Mouse (Mus musculus): ENCODE results near the gene Spata17. TPM values are rescaled to one million over a fixed set of nuclear protein-coding genes. Genes with fewer than 3 reads are reported as not detected.

Gene Spata17
- polyA plus RNA-seq, 1 experiment, result not detected

DNA sequence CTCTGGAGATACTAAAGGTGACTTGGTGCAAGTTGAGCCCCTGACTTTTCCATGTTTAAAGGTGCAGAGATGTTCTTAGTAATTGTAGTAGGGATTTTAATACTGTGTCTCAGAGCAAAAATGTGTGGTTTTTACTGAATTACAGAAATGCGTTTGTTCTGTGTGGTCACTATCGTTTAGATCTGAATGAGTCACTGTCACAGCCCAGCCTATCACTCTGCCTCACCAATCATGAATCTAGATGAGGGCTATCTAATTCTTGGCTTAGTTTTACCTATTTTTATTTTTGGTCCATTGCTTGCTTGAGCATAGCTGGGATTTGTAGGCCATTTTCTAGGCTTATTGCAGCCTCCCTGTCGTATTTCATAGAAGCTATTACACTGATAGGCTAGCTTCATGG is 19.9 kb upstream of the Spata17 start:
- Histone ChIP-seq H3K27ac (ENCODE audit: control insufficient read depth, insufficient read depth, low read depth, low read length, poor library complexity) (no peak overlapping the region), H3K4me3 (replicated peaks; ENCODE audit: control insufficient read depth, low read depth, low read length) (no peak overlapping the region), H3K4me1 (ENCODE audit: control insufficient read depth, insufficient read depth, low read length) (no peaks in the 10 kb centered on the region)
- WGBS, result 84% methylated on average over 3 of the region's 3 CpGs
- TF ChIP-seq POLR2A (IDR thresholded peaks at IDR 0.05; ENCODE audit: borderline replicate concordance, control insufficient read depth, low read depth, low read length), result no peak
- no peak for TF ChIP-seq CTCF (IDR thresholded peaks at IDR 0.05; ENCODE audit: control insufficient read depth, insufficient read depth, low read length)

DNA sequence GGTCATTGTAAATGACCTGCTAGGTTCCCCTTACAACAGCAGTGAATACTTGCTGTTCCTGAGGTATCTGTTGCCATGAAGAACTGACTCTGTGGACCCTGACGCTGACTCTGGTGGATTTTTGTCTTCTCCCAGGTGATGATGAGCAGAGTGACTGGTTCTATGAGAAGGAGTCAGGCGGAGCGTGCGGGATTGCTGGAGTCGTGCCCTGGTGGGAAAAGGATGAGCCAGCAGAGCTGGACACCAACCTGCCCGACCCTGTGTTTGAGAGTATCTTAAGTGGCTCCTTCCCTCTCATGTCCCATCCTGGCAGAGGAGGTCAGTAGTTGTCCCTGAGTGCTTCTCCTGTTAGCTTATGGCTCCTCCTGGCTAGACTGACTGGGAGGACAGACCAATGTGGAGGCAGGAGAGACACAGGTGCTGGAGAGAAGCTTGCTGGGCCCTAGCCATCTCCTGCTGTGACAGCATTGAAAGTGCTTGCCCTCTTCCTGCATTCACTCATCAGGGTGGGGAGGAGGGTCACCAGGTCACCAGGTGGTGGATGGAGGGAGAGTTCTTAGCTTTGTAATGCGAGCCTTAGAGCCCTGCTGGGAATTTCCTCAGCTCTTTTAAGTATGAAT is 17.8 kb upstream of the Spata17 start:
- H3K4me3 ChIP-seq (replicated peaks; ENCODE audit: control insufficient read depth, low read depth, low read length), result no peak overlapping the region
- H3K27ac ChIP-seq (ENCODE audit: control insufficient read depth, insufficient read depth, low read depth, low read length, poor library complexity), result no peak overlapping the region
- TF ChIP-seq CTCF (IDR thresholded peaks at IDR 0.05; ENCODE audit: control insufficient read depth, insufficient read depth, low read length) (no peak), POLR2A (IDR thresholded peaks at IDR 0.05; ENCODE audit: borderline replicate concordance, control insufficient read depth, low read depth, low read length) (no peak)
- H3K4me1 ChIP-seq (ENCODE audit: control insufficient read depth, insufficient read depth, low read length), result no peaks in the 10 kb centered on the region; the same call in 1 of the 2 replicates
- 85% methylated on average over 7 of the region's 7 CpGs for WGBS

DNA sequence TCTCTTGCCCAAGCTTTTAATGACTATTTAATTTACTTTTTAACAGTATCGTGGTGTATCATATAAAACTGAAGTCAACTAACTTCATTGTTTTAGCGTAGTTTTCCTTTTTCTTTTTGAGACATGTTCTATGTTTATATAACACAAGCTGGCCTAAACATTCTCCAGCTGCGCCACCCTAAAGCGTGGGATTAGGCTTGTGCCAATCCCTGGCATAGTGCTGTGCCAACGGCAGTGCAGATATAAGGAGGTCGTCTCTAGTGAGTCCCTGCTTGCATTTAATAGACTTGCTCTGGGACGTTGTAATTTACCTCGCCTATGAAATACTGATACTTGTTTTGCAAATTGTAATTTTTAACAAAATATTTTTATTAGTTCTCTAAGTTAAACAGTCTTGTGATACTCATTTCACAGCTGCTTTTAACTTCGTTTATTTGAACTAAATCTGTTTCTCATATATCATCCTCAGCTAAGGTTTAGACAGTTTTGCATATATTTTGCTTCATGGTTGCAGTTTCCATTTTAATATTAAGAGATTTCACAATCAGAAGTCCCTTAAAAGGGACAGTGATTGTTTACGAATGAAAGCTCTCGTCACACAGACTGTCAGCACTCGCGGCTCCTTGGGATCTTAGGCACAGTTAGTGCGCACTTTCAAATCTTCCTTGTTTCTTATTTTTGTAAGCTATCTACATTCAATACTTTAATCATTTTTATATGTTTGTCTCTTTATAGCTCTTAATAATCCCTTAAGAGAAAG is 17.1 kb upstream of the Spata17 start:
- peaks cover 2% of the 10 kb centered on the region; the same call in 1 of the 2 replicates for H3K4me1 ChIP-seq (ENCODE audit: control insufficient read depth, insufficient read depth, low read length)
- TF ChIP-seq POLR2A (IDR thresholded peaks at IDR 0.05; ENCODE audit: borderline replicate concordance, control insufficient read depth, low read depth, low read length) (no peak), CTCF (IDR thresholded peaks at IDR 0.05; ENCODE audit: control insufficient read depth, insufficient read depth, low read length) (no peak)
- 87% methylated on average over 14 of the region's 14 CpGs for WGBS
- H3K4me3 ChIP-seq (replicated peaks; ENCODE audit: control insufficient read depth, low read depth, low read length), result no peak overlapping the region
- H3K27ac ChIP-seq (ENCODE audit: control insufficient read depth, insufficient read depth, low read depth, low read length, poor library complexity), result no peak overlapping the region

DNA sequence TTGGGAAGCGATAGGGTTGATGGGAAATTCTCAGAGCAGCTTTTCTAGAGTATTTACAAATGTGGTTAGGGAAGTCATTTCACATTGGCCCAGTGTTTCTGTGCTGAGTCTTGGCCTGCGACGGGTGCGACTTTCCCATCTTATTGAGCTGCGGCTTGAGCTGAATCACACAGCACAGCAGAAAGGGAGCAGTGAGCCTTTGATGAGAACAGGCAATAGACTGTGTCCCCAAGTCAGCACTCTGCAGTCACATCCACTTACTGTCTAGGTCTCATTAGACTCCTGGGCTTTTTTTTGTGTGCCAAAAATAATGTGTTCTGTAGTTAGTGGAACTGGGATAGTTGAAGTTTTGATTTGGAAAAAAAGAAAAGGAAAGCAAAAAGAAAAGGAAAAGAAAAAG is 15.0 kb upstream of the Spata17 start:
- no peak overlapping the region for H3K27ac ChIP-seq (ENCODE audit: control insufficient read depth, insufficient read depth, low read depth, low read length, poor library complexity)
- H3K4me3 ChIP-seq (replicated peaks; ENCODE audit: control insufficient read depth, low read depth, low read length), result no peak overlapping the region
- peaks cover 2% of the 10 kb centered on the region; the same call in 1 of the 2 replicates for H3K4me1 ChIP-seq (ENCODE audit: control insufficient read depth, insufficient read depth, low read length)
- TF ChIP-seq POLR2A (IDR thresholded peaks at IDR 0.05; ENCODE audit: borderline replicate concordance, control insufficient read depth, low read depth, low read length), result no peak
- no peak for TF ChIP-seq CTCF (IDR thresholded peaks at IDR 0.05; ENCODE audit: control insufficient read depth, insufficient read depth, low read length)
- WGBS, result 93% methylated on average over 5 of the region's 5 CpGs

DNA sequence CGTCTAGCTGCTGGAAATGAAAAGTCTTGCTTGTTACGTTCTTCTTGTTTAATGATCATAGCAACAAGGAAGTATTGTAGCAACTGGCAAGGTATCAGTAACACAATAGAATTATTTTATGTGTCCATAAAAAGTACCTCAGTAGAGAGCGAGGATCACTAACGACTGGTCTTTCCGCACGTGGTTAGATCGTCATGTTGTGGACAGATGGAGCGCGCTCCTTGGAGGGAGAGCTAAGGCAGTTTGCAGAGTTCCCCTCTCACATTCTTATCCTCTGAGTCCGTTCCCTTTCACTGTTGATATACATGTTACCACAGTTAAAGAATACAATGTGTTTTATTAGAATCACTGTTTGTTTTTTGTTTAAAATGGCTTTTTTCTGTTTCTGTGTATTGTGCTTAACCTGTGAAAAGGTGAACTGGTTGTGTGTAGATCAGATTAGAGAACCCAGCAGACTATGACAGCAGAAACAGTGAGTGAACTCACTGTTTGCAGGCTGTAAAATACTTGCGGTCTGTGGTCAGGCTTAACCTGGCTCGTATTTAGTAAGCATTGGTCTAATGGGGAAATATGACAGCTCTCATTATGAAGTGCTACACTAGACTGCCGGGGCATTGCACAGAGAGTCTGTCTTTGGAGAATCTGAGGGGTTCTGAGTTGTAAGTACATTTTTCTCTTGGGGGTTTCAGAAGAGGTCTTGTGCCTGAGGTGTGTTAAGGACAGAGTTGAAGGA is 13.3 kb upstream of the Spata17 start:
- H3K4me1 ChIP-seq (ENCODE audit: control insufficient read depth, insufficient read depth, low read length), result peaks cover 2% of the 10 kb centered on the region; the same call in 1 of the 2 replicates

DNA sequence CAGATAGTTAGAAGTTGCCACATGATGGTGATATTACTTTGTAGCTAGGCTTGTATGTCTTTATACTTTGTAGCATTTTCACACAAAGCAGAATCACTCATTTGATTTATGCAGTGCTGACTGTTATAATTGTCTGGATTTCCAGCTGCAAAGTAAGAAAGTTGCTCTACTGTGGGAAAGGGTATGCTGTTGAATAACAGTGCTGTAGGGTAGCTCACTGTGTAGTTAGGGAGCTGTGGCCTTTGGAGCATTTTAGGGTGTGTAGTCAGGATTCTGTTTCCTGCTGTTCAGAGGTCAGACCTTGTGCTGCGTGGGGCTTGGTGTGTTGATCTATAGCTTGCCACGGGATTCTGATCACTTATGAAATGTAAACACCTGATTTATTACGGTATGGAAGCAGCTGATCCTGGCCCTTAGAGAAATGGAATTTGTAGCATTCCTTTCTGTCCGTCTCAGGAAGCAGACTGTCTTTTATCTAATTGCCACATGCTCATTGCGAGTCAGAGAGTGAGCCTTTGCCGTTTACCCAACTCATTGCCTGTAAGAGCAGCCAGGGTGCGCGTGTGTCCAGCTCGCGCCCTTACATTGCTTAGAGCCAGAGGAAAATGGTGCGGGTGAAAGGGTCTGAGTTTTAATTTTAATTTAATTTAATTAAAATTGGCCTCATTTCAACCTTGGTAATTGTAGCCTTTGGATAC is 11.2 kb upstream of the Spata17 start:
- WGBS, result 65% methylated on average over 11 of the region's 11 CpGs
- TF ChIP-seq POLR2A (IDR thresholded peaks at IDR 0.05; ENCODE audit: borderline replicate concordance, control insufficient read depth, low read depth, low read length), result no peak
- TF ChIP-seq CTCF (IDR thresholded peaks at IDR 0.05; ENCODE audit: control insufficient read depth, insufficient read depth, low read length), result no peak
- Histone ChIP-seq H3K4me3 (replicated peaks; ENCODE audit: control insufficient read depth, low read depth, low read length) (no peak overlapping the region), H3K4me1 (ENCODE audit: control insufficient read depth, insufficient read depth, low read length) (peaks cover 2% of the 10 kb centered on the region; the same call in 1 of the 2 replicates), H3K27ac (ENCODE audit: control insufficient read depth, insufficient read depth, low read depth, low read length, poor library complexity) (no peak overlapping the region)

More for the DNA sequence above, 13.3 kb upstream of the Spata17 start:
- WGBS, result 45% methylated on average over 13 of the region's 13 CpGs
- TF ChIP-seq POLR2A (IDR thresholded peaks at IDR 0.05; ENCODE audit: borderline replicate concordance, control insufficient read depth, low read depth, low read length) (no peak), CTCF (IDR thresholded peaks at IDR 0.05; ENCODE audit: control insufficient read depth, insufficient read depth, low read length) (no peak)
- H3K4me3 ChIP-seq (replicated peaks; ENCODE audit: control insufficient read depth, low read depth, low read length), result no peak overlapping the region
- H3K27ac ChIP-seq (ENCODE audit: control insufficient read depth, insufficient read depth, low read depth, low read length, poor library complexity), result no peak overlapping the region

DNA sequence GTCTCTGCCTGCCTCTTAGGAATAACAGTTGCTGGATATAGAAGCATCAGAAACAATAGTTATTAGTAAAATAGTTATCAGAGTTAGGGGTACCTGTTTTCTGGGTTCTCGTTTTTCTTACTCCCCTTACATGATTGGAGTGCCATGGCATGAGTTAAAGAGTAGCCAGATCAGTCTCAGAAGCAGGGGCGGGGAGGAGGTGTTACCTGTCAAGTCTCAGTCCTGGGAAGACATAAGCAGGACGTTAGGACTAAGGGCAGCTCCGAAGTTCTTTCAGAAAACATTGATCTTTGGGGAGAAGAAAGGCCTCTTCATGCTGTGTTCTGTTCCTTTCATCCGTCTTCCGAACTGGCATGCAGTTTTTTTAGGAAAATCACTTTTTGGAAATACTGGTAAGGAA is 5.5 kb upstream of the Spata17 start:
- no peaks in the 10 kb centered on the region for H3K4me1 ChIP-seq (ENCODE audit: control insufficient read depth, insufficient read depth, low read length)
- no peak overlapping the region for H3K27ac ChIP-seq (ENCODE audit: control insufficient read depth, insufficient read depth, low read depth, low read length, poor library complexity)
- 77% methylated on average over 6 of the region's 6 CpGs for WGBS
- no peak overlapping the region for H3K4me3 ChIP-seq (replicated peaks; ENCODE audit: control insufficient read depth, low read depth, low read length)
- TF ChIP-seq POLR2A (IDR thresholded peaks at IDR 0.05; ENCODE audit: borderline replicate concordance, control insufficient read depth, low read depth, low read length) (no peak), CTCF (IDR thresholded peaks at IDR 0.05; ENCODE audit: control insufficient read depth, insufficient read depth, low read length) (no peak)
